Mouse (Mus musculus): ENCODE data around the gene Eya4.

The Eya4 gene

DNA sequence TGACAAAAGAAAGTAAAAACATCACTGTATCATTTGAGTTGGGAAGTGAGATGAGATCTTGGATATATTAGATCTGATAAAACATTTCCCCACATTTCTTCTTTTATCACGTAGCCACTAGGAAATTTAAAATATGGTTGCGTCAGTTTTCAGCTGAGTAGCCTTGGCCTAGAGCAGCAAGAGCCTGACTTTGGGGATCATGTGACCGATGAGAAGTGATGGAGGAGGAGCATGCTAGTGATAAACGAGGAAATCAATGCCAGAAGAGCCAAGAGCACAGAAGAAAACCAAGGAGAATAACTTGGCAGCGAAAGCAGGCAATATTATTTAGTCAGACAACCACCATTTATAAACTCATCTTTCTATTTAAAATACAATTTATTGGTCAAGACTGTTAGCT is 119.7 kb downstream of the Eya4 start:
- no peak for DNase-seq

DNA sequence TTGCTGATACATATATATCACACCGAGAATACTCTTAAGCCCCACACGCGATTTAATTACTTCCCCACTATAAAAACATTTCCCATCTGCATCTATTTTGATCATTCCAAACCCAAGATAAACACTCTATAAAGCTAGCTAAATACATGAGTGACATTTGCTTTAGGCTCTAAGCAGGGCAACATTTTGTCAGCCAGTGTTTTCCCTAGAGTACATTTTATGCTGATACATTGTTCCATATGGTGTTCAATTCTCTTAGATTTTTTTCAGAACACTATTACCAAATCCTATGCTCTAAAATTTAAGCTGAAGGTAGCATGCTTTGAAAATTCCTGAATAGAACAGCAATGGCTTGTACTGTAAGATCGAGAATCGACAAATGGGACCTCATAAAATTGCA is 127.2 kb downstream of the Eya4 start:
- no peak for DNase-seq

DNA sequence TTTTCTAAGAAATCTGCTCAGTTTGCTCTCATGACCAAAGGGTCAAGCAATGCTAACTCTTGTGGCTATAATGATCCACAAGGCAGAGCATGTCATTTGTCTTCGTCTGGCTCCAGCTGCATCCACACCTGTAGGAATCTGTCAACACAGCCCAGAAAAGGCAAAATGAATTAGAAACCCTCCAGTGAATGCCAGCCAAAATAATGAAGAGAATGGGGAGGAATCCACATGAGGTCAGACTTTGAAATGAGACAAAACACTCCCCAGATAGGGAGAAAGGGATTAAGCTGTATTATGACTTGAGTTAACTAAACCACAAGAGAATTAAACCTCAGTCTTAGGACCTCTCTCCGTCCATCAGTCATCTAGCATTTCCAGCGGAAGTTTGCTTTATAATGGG is 130.2 kb downstream of the Eya4 start:
- DNase-seq: no peak

DNA sequence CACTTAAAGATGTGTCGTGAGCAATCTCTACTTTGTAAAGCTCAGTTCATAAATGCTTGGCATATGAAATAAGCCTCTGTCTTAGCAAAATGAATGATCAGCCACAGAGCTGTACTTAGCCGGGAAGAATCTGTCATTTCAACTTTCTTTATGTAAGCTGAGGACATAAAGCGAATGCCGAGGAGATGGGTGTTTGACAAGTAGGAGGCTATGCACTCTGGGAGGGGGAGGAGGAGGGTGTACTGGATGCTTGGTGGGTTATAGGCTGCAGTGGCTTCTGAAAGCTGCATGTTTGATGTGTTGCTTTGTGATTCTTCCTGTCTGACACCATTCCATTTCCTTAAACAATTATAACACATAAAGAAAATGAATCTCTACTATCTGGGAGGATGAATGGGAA is 133.8 kb downstream of the Eya4 start:
- no peak for DNase-seq

DNA sequence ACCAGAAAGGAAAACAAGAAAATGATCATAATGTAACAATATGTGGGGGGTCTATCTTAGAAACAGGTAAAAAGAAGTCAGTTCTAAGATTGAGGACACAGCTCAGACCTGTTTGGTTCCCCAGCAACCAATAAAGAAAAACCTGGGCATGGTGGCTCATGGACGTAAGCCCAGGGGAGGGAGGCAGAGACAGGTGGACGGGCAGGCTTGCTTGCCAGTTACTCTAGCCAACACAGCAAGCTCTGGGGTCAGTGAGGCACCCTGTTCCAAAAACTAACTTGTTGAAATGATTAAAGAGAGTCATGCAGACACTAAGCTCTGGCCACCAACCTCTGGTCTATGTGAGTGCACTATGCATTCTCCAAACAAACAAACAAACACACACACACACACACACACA is 139.2 kb downstream of the Eya4 start:
- no peak for DNase-seq

DNA sequence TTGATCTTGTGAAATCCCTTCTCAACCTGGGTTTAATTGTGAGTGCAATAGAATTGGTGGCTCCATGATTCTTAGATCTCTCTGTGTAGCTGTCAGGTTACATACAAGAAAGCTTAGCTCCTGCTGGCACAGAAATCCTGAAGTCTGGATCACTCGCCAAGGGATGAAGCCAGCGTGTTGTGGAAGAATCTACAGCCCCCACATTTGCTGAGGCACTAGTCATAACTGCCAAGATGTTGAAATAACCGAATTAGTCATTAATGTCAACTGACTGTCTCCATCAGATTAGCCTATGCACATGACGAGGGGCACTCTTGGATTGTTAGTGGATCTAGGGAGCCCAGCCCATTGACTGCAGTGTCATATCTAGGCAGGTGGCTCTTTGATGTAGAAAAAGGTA is 146.7 kb downstream of the Eya4 start:
- DNase-seq: no peak

DNA sequence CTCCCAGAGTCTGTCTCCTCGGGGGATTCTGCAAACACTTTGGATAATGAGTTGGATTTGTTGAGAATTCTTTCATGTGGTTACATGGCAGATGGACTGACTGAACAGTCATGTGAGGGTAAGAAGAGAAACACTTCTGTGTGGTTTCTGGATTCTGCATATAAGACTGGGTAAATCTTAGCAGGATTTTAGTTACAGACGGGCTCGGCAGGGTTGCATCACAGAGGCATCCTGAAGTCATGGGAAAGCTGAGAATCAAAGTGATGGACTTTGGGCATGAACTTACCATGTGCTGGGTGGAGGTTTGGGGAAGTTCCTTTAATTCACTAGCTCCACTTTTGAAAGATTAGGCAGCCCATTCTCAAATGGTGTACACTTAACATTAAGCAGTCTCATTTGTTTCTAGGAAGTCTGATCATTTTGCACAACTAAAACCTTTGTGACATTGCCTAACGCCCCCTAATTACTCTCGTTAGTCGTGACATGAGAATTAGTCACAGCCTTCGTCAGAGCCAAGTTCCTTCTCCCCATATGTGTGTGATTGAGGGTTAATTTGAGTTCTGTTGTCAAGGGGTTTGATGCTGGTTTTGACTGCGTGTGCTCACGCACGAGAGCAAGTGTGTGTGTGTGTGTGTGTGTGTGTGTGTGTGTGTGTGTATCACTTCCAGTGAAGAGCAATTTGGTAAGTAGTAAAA is 147.3 kb downstream of the Eya4 start:
- no peak for DNase-seq

DNA sequence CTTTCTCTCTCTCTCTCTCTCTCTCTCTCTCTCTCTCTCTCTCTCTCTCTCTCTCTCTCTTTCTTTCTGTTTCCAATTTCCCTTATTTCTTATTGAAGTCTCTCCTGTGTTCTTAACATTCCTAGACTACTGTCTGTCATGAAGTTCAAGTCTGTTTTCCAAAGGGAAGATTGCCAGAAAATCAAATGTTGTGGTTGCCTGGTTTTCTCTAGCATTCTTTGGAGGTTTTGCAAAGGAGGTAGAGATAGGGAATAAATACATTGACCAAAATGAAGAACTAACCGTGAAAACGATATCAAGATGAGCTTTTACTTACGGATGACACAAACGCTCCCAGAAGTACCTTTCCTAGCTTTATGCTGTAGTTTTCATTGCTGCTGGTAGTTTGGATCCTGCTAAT is 148.0 kb downstream of the Eya4 start:
- DNase-seq: no peak

DNA sequence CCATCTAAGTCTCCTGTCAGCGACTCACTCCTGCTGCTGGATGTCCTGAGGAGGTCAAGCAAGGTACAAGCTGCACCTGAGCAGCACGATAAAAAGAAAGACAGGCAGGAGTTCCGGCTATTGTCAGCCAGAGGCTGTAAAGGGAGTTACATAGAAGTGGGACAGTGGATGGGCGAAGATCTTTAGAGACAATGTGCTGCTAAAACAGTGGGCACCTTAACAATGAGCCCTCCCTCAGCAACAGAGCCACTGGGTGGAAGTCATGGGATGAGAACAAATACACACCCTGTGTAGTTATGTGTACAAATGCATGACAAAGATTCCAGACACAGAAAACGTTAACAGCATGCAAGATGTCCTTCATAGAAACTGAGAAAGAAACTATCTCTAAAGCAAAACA is 152.3 kb downstream of the Eya4 start:
- no peak for DNase-seq

DNA sequence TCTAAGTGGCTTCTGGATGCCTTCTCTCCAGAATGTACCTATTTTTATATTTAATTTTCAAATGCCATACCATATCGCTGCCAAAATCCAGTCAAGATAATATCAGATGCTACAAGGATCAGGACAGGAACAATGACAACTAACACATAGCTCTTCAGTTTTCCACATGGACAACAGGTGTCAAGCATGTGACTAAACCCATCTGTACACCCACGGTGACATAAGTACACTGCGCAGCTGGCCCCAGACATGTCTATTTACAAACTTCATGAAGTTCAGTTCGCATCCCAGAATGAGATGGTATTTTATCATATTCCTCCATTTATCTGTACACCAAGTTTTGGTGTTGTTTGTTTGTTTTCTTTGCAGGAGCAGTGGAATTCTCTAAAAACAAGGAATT is 154.2 kb downstream of the Eya4 start:
- no peak for DNase-seq

DNA sequence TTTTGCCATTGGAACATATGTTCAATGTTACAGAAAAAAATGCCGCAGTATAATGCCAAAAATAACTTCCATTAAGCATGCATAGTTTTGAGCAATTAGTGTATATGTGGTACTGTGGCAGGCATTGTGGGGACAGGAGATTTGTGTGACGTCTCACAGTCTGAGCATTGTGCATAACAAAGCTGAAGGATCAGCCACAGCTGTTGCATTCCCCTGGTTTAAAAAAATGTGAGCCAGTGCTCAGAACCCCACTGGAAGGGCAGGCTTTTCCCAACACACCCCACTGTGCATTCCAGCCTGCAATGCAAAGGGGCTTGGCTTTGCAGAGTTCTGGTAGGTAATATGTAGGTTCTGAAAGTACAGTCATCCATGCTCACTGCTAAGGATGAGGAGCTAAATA is 155.2 kb downstream of the Eya4 start:
- no peak for DNase-seq

DNA sequence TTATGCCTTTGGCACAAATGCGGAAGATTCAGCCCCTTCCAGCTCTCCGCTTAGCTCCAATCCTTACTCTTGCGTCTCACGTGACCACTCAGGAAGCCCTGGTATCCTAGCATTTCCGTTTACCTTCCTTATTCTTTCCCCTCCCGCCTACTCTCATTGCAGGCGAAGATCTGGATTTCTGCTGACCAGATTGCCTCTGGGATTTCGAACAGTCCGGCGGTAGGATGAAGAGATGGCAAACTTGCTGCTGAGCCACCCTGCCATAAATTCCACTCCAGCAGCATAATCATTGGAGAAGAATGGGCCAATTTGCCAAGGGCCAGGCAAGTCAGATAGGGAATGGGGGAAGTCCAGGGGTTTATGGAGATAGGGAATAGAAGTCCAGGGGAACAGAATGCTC is 160.8 kb downstream of the Eya4 start:
- no peak for DNase-seq

DNA sequence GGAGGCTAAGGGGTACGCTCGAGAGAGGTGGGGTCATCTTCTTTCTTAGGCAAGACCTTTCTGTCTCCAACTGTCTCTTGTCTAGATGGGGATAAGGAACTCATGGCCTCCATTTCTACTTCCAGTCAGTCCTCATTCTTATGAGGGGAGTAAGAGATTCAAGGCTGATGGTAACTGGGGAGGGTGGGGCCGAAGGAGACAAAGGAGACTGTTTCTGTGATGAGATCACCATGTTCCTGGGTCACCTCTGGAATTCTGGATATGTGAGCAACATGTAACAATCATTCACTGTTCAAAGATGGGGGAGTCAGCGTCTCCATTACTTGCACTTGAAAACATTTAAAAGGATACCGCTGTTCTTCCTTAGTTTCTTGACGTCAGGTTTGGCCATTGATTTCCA is 165.2 kb downstream of the Eya4 start:
- DNase-seq: no peak

DNA sequence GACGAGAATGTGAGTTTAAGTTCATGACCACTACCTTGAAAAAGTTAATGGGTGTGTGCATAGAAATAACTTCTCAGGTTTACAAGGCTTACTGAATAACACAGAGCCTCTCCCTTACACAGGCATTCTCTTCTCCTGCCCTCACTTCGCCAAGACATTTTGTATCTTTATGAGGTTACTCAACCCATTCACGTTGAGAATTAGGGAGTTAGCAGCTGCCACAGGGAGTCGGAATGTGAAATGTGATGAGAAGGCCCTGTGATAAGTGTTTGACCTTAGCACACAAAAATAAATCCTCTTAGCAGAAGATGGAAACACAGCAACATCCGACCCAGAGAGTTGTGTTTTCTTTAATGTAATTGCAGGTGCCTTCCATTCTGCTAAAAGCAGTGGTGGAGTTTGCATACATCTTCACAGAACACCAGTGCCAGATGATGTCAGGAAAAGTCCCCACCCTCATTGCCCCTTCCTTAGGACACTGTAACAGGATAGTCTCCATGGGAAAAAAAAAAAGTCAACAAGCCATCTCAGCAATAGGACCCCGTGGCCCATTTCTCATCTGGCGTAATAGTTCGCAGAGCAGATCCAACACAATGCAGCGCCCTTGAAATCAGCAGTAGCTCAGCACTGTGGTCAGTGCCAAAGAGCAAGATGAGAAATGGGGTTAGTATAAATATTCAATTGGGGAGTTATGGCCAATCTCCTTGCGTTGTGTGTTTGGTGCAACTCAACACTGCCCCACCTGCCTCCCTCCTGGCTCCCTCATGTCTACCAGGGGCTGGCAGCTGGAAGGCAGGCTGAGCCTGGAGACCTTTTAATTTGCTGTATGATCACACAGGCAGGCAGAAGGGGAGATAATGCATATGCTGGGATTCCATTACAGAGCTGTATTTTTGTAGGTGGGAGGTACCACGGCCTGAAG is 168.8 kb downstream of the Eya4 start:
- no peak for DNase-seq

DNA sequence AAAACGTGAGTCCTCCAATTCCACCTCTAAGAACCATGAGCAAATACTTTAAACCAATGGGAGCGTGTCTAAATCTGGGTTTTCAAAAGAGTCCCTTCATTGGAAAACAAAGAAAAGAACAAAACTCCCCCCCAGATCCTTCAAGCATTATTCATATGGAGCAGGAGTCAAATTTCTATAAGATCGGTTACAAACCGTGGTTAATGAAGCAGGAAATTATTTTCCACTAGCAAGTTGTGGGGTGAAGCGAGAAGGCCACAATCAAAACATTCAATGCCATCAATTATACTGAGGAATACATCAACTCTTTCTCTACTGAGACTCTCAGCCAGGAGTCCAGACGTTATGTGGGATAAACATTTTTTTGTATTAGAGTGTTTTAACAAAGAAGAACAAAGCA is 171.3 kb downstream of the Eya4 start:
- no peak for DNase-seq

DNA sequence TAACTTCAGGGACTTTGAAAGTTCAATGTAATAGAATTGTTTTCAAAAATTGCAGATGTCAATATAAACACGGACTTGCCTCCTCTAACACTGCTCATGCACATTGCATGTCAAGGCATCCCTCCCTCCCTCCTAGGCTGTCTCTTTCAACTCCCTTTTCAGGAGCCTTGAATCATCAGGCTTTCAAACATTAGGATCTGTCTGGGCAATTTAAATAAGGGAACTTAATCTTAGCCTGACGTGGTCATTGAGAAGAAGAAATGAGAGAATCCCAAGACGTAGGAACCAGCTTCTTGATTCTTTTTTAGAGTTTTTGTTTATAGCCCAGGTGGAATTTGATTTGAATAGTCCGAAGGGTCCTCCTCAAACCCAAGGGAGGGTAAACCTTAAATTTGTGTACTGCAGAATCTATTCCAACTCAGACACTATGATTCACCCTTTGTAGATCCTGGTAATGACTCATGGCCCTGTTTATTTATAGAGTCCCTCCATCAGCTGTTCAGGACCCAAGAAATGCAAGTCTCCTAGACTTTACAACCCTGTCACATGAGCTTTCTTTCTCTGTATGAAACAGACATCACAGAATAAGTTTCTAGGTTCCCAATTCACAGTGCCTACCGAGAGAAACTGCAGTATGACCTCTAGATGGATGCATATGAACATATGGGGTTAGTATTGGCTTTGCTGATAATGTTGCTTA is 173.1 kb downstream of the Eya4 start:
- no peak for DNase-seq

DNA sequence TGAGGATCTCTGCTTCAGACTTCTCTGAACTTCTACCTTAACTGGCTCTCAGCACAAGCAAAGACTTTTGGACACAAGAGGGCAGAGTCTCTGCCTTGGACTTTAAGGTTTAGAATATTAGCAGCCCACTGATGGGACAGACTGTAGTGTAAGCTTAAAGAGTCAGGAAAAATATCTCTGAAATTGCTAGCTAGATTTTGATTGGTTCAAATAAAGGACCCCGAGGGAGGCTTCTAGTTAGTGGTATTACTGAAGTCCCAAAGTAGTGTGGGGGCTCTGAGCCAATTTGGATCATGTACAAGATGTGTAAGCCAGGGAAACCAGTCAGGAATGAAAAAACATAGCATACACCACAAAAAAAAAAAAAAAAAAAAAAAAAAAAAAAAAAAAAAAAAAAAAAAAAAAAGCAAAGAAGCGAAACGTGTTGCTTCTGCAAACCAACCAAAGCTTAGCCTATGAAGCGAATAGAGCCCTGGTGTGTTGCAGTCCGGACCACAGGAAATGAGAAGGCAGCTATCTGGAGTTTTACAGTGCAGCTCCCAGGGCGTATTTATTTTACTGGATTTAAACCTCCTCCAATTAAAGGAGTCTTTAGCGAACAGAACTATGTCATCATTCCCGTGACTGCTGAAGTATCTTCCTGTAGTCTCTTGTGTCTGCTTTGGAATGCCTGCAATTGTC is 173.8 kb downstream of the Eya4 start:
- no peak for DNase-seq

DNA sequence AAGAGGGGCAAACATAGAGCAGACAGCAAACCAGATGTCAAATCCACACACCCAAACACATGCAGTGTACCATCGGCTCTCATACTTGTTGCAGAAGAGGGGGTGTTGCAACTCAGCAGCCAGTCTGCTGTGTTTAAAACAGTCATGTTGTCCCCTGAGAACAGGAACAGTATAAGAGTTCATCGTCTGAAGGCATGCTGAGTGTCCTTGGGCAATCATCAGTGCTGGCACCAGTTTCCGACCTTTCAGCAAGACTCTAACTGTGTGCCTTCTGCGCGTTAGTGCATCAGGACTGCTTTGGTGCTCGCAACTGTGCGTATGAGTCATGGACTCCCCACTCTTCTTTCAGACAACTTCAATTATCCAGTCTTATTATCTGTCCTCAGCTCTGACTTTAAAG is 179.0 kb downstream of the Eya4 start:
- no peak for DNase-seq

DNA sequence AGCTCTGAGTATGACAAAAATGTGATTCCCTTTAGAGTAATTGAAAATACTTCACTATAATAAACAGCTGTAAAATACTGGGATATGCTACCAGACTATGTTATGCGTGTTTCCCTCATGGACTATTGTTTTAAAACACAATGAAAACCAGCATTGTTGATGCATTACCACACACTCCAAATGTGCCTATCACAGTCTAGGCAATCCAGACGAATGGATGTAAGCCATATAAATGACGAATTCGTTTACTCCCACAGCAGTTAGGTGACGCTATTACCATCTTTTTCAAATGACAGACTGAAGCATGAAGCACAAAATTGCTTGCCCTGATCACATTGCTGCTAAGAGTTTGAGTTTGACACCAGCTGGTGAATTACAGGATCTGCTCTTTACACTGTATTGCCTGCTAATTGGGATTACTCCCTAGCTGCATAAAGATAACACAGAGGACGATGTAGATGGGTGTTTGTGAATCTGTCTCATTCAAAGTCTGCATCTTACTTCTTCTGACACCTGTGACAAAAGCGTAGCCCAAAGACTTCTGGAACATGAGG is 185.4 kb downstream of the Eya4 start:
- no peak for DNase-seq

DNA sequence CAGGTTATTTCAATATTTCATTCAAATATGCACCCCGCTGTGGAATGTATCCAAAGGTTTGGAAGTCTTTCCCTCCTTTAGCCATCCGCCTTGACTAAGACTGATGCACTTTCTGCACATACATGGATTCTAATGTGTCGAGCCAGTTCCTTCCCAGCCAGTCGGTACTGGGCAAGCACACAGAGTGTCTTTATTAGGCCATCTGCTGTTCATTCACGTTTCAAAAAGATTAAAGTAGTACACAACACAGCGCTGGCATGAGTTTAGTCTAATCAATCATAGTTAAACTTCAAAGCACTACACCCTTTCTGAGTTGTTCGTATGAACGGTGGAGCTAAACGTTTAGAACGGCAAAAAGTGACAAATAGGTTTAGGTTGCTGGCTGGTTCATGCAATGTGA is 190.7 kb downstream of the Eya4 start:
- no peak for DNase-seq

DNA sequence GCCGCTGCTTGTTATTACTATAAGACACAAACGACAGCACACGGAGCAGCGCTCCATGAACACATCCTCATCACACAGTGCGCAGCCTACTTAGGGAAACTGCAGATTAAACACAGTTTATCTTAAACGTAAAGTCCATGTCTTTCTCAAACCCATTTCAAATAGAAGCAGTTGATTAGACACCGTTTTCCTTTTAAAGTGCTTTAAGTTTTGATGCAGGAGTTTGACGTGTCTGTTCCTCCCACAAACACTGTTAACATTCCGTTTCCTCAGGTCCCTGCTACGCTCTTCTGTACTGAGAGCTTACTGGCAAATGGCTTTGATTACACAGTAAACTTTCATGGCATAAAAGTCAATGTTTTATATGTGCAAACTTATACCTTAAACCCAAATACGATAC is 191.4 kb downstream of the Eya4 start:
- no peak for DNase-seq

DNA sequence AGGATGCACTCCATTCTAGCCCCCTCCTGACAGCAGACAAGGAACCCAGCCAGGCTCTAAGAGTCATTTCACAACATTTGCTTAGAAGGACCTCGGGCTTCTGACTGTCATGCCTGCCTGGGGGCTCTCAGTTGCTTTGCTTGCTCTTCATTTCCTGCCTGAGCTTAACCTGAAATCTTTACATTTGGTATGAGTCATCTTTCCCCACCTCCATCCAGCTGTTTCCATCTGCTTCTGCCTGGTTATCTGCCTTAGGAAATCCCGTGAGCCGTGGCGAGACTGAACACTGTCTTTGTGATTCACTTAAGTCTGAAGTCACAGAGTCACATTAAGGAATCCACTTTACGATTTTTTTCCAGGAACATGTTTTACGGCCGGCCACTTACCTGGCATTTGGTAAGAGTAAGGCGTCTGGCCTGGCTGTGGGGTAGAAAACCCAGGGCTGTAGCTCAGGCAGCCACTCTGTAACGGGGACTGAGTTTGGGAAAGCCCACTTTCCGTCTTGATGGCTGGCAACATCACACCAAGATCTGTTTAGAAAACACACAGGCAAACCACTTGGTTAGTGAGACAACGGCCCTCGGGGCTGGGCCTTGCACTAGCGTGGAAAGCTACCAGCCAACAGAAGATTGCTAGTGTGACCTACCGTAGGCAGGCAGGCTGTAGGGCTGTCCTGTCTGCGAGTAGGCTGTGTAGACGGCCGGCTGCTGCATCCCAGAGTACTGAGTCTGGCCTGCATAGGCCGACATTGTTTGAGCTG is 193.5 kb downstream of the Eya4 start:
- no peak for DNase-seq

Data from thymus, postnatal 36 days (tissue).